Mouse (Mus musculus): Measurements from ENCODE around the gene Gimap3. TPM values are rescaled to one million over a fixed set of nuclear protein-coding genes. Genes with fewer than 3 reads are reported as not detected.

Gimap3 gene
- polyA plus RNA-seq, 1 experiment from 2014 or later, result 0.10 TPM

DNA sequence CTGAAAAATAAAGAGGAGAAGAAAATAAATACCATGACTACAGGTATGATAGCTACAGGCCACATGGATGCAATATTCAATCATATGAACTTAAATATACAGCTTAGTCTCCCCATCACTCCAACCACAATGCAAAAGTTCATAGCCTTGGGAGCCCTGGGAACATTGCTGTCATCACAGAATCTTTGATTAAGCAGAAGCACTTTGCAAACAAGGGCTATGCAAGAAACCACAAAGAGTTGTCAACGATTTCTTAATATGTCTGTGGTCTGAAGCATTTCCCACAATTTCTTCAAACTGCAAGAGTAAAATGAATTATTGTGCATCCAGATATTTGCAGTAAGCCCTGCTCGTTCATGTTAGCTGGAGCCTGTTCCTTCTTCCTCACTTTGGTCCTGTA lies 33.6 kb downstream of the Gimap3 start:
- no peak for DNase-seq (ENCODE audit: low spot score)
- Histone ChIP-seq H3K4me1 (replicated peaks; ENCODE audit: control insufficient read depth, insufficient read depth) (0 out of 2 replicates have a peak, but pooled peaks cover 2% of the 10 kb centered on the region), H3K36me3 (ENCODE audit: control insufficient read depth, insufficient read depth, low read length) (no peaks in the 10 kb centered on the region), H3K9ac (ENCODE audit: low read length) (no peak overlapping the region), H3K4me3 (ENCODE audit: low read depth, low read length) (no peak overlapping the region), H3K4me2 (replicated peaks; ENCODE audit: low read depth) (no peak overlapping the region), H3K27me3 (ENCODE audit: control insufficient read depth, insufficient read depth, low read length) (no peaks in the 10 kb centered on the region), H3K27ac (replicated peaks) (no peak overlapping the region), H3K9me3 (ENCODE audit: control insufficient read depth, low read length) (no peaks in the 10 kb centered on the region)
- ATAC-seq (ENCODE audit: low FRiP score, low TSS enrichment), result no peak
- 76% methylated on average over 2 of the region's 2 CpGs for WGBS
- TF ChIP-seq CTCF (IDR thresholded peaks at IDR 0.05; ENCODE audit: low read depth) (no peak), EP300 (optimal IDR thresholded peaks at IDR 0.05) (no peak)

DNA sequence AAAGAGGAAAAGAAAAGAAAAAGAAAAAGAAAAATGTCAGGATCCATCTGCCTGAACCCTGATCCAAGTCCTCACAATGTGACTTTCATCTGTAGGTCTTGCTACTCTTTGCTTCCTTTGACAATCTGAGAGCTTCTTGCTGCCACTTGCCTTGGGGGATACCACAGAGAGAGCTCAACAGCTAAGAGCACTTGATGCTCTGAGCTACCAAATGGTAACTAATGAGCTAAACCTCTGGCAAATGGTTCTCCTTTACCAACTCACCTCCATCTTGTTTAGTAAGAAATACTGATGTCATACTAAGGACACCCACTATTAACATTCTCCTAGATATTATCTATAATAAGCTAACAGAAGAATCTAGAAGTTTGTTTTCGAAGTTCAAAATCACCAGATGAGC lies 37.0 kb downstream of the Gimap3 start:
- no peak overlapping the region for H3K9ac ChIP-seq (ENCODE audit: low read length)
- no peak overlapping the region for H3K4me2 ChIP-seq (replicated peaks; ENCODE audit: low read depth)
- no peaks in the 10 kb centered on the region for H3K9me3 ChIP-seq (ENCODE audit: control insufficient read depth, low read length)
- no peak overlapping the region for H3K4me3 ChIP-seq (ENCODE audit: low read depth, low read length)
- 80% methylated on average over 1 of the region's 1 CpGs for WGBS
- H3K27ac ChIP-seq (replicated peaks), result no peak overlapping the region
- no peaks in the 10 kb centered on the region for H3K36me3 ChIP-seq (ENCODE audit: control insufficient read depth, insufficient read depth, low read length)
- DNase-seq (ENCODE audit: low spot score) (no peak), ATAC-seq (ENCODE audit: low FRiP score, low TSS enrichment) (no peak)
- H3K4me1 ChIP-seq (replicated peaks; ENCODE audit: control insufficient read depth, insufficient read depth), result no peaks in the 10 kb centered on the region
- TF ChIP-seq EP300 (optimal IDR thresholded peaks at IDR 0.05), result no peak
- no peak for TF ChIP-seq CTCF (IDR thresholded peaks at IDR 0.05; ENCODE audit: low read depth)
- H3K27me3 ChIP-seq (ENCODE audit: control insufficient read depth, insufficient read depth, low read length), result no peaks in the 10 kb centered on the region

DNA sequence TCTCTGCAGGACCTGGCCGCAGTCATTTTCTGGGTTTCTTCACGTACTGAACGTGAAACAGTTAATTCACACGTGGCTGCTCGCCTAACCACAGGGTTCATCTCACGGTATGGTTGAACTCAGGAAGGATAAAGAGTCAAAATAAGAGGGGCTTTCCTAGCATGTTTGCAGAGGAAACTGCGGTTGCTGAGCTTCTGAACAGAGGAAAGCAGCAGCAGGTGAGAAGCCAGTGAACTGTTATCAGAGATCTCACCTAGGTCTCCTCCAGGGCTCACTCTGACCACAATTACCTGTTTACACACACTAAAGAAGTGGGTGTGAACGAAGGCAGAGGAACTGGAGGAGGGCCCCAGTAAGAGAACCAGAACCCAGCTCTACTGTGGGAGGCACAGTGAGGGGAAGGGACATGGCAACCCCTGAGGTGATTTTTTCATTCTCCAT lies 37.8 kb downstream of the Gimap3 start:
- Histone ChIP-seq H3K36me3 (ENCODE audit: control insufficient read depth, insufficient read depth, low read length) (no peaks in the 10 kb centered on the region), H3K27me3 (ENCODE audit: control insufficient read depth, insufficient read depth, low read length) (no peaks in the 10 kb centered on the region), H3K9ac (ENCODE audit: low read length) (no peak overlapping the region), H3K27ac (replicated peaks) (no peak overlapping the region), H3K9me3 (ENCODE audit: control insufficient read depth, low read length) (no peaks in the 10 kb centered on the region), H3K4me1 (replicated peaks; ENCODE audit: control insufficient read depth, insufficient read depth) (no peaks in the 10 kb centered on the region), H3K4me3 (ENCODE audit: low read depth, low read length) (no peak overlapping the region), H3K4me2 (replicated peaks; ENCODE audit: low read depth) (no peak overlapping the region)
- WGBS, result 40% methylated on average over 8 of the region's 8 CpGs
- TF ChIP-seq CTCF (IDR thresholded peaks at IDR 0.05; ENCODE audit: low read depth) (no peak), EP300 (optimal IDR thresholded peaks at IDR 0.05) (no peak)
- ATAC-seq (ENCODE audit: low FRiP score, low TSS enrichment), result no peak
- DNase-seq (ENCODE audit: low spot score), result no peak

DNA sequence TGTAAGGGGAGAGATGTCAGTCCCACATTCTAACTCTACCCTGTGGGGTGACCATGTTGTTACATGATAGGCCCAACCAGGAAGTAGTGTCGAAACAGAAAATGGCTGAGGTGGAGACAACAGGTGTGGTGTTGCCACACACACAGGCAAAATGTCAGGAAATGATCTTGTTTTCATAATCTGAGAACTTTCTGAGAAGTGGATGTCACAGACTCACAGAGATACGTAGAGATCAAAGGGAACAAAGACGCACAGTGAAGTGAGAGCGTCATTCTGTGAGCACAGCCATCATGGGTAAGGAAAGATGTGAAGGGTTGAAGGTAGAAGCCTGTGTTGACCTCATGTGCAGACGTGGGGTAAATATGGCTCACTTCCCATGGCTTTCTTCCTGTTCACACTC lies 42.9 kb downstream of the Gimap3 start:
- Histone ChIP-seq H3K4me3 (ENCODE audit: low read depth, low read length) (no peak overlapping the region), H3K9ac (ENCODE audit: low read length) (no peak overlapping the region), H3K27ac (replicated peaks) (no peak overlapping the region), H3K36me3 (ENCODE audit: control insufficient read depth, insufficient read depth, low read length) (no peaks in the 10 kb centered on the region), H3K27me3 (ENCODE audit: control insufficient read depth, insufficient read depth, low read length) (no peaks in the 10 kb centered on the region), H3K4me1 (replicated peaks; ENCODE audit: control insufficient read depth, insufficient read depth) (no peaks in the 10 kb centered on the region), H3K4me2 (replicated peaks; ENCODE audit: low read depth) (no peak overlapping the region), H3K9me3 (ENCODE audit: control insufficient read depth, low read length) (no peaks in the 10 kb centered on the region)
- no peak for TF ChIP-seq EP300 (optimal IDR thresholded peaks at IDR 0.05)
- TF ChIP-seq CTCF (IDR thresholded peaks at IDR 0.05; ENCODE audit: low read depth), result no peak
- DNase-seq (ENCODE audit: low spot score) (no peak), ATAC-seq (ENCODE audit: low FRiP score, low TSS enrichment) (no peak)
- 89% methylated on average over 5 of the region's 5 CpGs for WGBS

DNA sequence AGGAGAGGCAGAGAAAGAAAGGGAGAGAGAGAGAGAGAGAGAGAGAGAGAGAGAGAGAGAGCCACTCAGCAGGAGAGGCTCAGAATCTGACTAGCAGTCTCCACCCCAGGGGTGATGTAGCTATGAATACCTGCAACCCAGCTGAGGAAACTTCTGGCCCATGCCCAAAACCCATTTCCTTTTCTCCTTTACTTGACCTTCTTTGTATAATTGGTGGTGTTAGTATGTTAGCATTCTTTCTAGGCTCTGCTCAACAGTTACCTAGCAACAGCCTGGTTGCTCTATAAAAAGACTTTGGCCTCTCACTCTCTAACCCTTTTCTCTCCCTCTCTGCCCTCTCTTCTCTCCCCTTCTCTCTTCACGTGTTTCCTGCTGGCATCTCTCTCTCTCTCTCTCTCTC lies 45.2 kb downstream of the Gimap3 start:
- H3K4me2 ChIP-seq (replicated peaks; ENCODE audit: low read depth), result no peak overlapping the region
- ATAC-seq (ENCODE audit: low FRiP score, low TSS enrichment), result peak; percentile 68; the same call in 1 of the 2 replicates
- no peaks in the 10 kb centered on the region for H3K27me3 ChIP-seq (ENCODE audit: control insufficient read depth, insufficient read depth, low read length)
- TF ChIP-seq CTCF (IDR thresholded peaks at IDR 0.05; ENCODE audit: low read depth), result no peak
- no peak for TF ChIP-seq EP300 (optimal IDR thresholded peaks at IDR 0.05)
- no peaks in the 10 kb centered on the region for H3K9me3 ChIP-seq (ENCODE audit: control insufficient read depth, low read length)
- H3K27ac ChIP-seq (replicated peaks), result no peak overlapping the region
- H3K4me3 ChIP-seq (ENCODE audit: low read depth, low read length), result no peak overlapping the region
- no peaks in the 10 kb centered on the region for H3K4me1 ChIP-seq (replicated peaks; ENCODE audit: control insufficient read depth, insufficient read depth)
- peak; percentile 40 for DNase-seq (ENCODE audit: low spot score)
- 0% methylated on average over 1 of the region's 1 CpGs for WGBS
- H3K9ac ChIP-seq (ENCODE audit: low read length), result no peak overlapping the region
- no peaks in the 10 kb centered on the region for H3K36me3 ChIP-seq (ENCODE audit: control insufficient read depth, insufficient read depth, low read length)

DNA sequence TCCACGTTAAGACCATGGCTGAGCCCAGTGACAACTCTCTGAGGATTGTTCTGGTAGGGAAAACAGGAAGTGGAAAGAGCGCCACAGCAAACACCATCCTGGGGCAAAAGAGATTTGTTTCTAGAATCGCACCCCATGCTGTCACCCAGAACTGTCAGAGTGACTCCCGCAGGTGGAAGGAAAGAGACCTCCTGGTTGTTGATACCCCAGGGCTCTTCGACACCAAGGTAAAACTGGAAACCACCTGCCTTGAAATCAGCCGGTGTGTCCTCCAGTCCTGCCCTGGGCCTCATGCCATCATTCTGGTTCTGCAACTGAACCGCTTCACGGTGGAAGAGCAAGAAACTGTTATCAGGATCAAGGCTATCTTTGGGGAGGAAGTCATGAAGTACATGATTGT lies 47.2 kb downstream of the Gimap3 start:
- no peak for ATAC-seq (ENCODE audit: low FRiP score, low TSS enrichment)
- TF ChIP-seq CTCF (IDR thresholded peaks at IDR 0.05; ENCODE audit: low read depth), result no peak
- no peak for TF ChIP-seq EP300 (optimal IDR thresholded peaks at IDR 0.05)
- H3K4me1 ChIP-seq (replicated peaks; ENCODE audit: control insufficient read depth, insufficient read depth), result no peaks in the 10 kb centered on the region
- no peak overlapping the region for H3K9ac ChIP-seq (ENCODE audit: low read length)
- no peak overlapping the region for H3K4me2 ChIP-seq (replicated peaks; ENCODE audit: low read depth)
- no peaks in the 10 kb centered on the region for H3K9me3 ChIP-seq (ENCODE audit: control insufficient read depth, low read length)
- DNase-seq (ENCODE audit: low spot score), result no peak
- H3K27ac ChIP-seq (replicated peaks), result no peak overlapping the region
- H3K36me3 ChIP-seq (ENCODE audit: control insufficient read depth, insufficient read depth, low read length), result no peaks in the 10 kb centered on the region
- H3K4me3 ChIP-seq (ENCODE audit: low read depth, low read length), result no peak overlapping the region
- WGBS, result 70% methylated on average over 8 of the region's 8 CpGs
- no peaks in the 10 kb centered on the region for H3K27me3 ChIP-seq (ENCODE audit: control insufficient read depth, insufficient read depth, low read length)
